Mouse (Mus musculus) embryonic fibroblast, embryonic 13.5 days (primary cell): Measurements from ENCODE around the gene Mpped1.

ENCODE experiments used
- CTCF ChIP-seq: IDR thresholded peaks from 2 replicates; pipeline ENCODE4 v1.5.1; 2011; ENCODE audit warnings: mild to moderate bottlenecking, control low read depth, low read length, moderate library complexity, borderline replicate concordance; ENCODE audit not compliant: insufficient read depth
- POLR2A ChIP-seq: IDR thresholded peaks from 2 replicates; pipeline ENCODE4 v1.6.1; 2011; ENCODE audit warnings: low read depth, mild to moderate bottlenecking, control low read depth, low read length, moderate library complexity

DNA sequence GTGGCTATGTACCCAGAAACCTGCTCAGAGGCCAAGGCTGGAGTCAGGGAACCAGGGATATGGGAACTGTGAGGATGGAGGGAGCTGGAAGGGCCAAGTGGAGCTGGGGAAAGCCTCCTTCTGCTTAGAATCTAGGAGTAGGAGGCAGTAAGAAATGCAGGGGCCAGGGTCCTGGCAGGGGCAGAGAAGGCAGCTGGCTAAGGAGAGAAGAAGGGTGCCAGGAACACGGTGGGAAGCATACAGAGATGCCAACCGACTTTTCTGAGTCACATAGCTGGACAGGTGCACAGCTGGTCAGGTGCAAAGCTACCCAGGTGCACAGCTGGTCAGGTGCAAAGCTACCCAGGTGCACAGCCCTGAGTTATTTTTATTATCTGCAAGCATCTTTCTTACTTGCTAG is 98.6 kb downstream of the Mpped1 start:
- TF ChIP-seq CTCF, result no peak
- no peak for TF ChIP-seq POLR2A
